Mouse (Mus musculus) neutrophil, adult 83 days (primary cell): ENCODE results near the gene Rfxap. TPM values are rescaled to one million over a fixed set of nuclear protein-coding genes. Genes with fewer than 3 reads are reported as not detected.

Source experiments
- total RNA-seq, 2 experiments: library from RNA; stranded (reverse); gene quantifications; one replicate each; pipeline ENCODE4 v1.2.4; 2023

Gene Rfxap
- 10 to 100 TPM; 20.8 to 21.6 TPM for total RNA-seq

DNA sequence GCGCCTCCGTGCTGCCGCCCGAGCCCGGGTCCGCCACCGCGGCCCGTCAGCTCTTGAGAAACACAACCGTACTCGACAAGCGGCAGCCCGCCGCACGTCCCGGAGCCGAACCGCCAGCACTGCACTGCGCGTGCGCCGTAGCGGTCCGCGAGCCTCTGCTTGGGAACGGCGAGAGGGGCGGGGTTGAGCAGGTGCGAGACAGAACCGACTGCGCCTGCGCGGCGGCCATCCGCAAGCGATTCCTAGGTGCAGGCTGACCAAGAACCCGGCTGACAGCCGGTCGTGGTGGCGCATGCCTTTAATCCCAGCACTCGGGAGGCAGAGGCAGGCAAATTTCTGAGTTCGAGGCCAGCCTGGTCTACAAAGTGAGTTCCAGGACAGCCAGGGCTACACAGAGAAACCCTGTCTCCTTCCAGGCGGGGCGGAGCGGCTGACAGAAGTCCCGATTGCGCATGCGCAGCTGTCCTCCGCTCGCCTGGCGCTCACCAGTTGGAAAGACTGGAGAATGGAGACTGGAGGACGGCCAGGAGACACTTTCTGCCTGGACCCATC lies at the start of gene Rfxap:
Gene Rfxap, minus strand, starts transcription at position 126 of the 552 bp plus-strand sequence.

DNA sequence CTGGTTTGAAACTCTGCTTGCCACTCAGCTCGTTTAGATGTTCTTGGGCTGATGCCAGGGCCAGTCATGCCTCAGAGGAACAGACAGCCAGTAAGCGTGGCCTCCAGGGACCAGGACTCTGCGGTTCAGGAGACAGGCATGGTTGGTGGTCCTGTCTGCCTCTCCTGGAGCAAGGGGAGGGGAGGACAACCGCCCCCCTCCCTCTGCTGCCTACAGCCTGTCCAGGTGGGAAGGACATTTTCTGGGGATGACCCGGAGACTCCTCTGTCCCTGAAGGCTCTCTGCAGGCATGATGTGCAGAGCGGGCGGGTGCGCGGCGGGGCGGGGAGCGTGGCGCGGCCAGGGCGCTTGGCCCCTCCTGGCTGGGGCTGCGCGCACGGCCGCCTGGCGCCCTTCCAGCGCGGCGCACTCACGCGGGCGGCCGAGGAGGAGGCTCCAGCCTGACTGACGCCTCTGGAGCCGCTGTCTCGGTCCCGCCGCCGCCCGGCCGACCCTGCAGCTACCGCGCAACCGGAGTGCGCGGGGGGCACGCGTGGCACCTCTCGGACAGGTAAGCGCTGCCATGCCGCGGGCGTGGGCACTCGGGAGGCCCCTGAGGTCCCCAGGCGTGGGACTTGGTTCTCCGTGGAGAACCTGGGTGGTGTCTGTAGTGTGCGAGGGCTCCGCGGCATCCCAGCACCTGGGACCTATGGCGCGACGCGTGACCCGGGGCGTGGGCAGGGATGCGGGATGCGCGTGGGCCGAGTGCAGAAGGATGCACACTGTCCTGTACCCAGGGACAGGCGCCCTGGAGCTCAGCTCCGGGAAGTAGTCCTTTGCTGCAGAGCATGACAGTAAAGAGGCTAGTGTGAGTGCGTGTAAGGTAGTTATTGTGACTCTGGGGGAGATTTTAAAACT lies 52.2 kb downstream of the Rfxap start, which contains the start of gene Smad9:
Gene Smad9, plus strand, starts transcription at position 438 of the 897 bp plus-strand sequence.

Other genes with a start within 250 kb of the Rfxap start
- 10 to 100 TPM; 89.9 to 93.9 TPM for gene Supt20, start 115.0 kb downstream of the Rfxap start, total RNA-seq
- not detected for gene Gm21958, start 93.4 kb downstream of the Rfxap start, total RNA-seq
- 10 to 100 TPM; 49.1 to 53.2 TPM for gene Exosc8, start 72.4 kb downstream of the Rfxap start, total RNA-seq
- gene Alg5, start 72.3 kb downstream of the Rfxap start, total RNA-seq: 10 to 100 TPM in 1 of 2 experiments, 1 to 10 TPM in 1; 9.1 to 11.7 TPM
- not detected for gene Smad9, start 52.2 kb downstream of the Rfxap start, total RNA-seq
- gene Sertm1, start 108.1 kb upstream of the Rfxap start, total RNA-seq: not detected
- under 1 TPM in 1 of 2 experiments, not detected in 1; 0.75 TPM for gene Ccna1, start 247.7 kb upstream of the Rfxap start, total RNA-seq